Mouse (Mus musculus) gastrocnemius, adult 8-10 months (tissue): ENCODE measurements at regions not wholly inside any gene's neighbourhood (a gene's known extent, or its start where the extent isn't known, plus 50 kb on each side); places are given as distances from the start of the nearest gene placed in this dataset.

Experiments used
- DNase-seq, 2 experiments: peaks; one replicate each; pipeline ENCODE4 v3.0.0; 2022; ENCODE audit warnings: low spot score in 2 of 2

DNA sequence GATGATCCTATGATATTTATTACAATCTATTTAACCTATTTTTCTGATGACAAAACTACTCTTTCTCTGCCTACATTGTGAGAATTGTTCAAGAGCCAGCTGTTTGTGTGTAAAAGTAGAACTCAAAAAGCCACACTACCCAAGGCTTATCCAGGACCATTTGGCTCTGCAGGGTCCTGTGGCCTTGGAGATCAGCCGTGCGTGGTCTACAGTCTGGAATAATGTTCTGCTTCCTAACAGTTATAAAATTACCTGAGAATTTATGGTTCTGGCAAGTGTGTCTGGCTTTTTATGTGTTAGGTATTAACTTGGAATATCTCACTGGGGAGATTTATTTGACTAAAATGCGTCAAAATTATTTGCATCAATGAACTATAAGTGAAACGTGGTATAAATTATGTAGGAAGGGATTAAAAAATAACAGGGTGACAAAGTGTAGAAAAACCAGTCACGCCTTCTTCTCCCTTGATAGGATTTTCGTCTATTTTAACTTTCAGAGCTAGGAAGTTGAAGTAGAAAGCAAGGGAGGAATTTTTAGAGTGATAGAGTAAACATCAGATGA lies 1789.0 kb upstream of the Gm7489 start:
- no peak for DNase-seq

DNA sequence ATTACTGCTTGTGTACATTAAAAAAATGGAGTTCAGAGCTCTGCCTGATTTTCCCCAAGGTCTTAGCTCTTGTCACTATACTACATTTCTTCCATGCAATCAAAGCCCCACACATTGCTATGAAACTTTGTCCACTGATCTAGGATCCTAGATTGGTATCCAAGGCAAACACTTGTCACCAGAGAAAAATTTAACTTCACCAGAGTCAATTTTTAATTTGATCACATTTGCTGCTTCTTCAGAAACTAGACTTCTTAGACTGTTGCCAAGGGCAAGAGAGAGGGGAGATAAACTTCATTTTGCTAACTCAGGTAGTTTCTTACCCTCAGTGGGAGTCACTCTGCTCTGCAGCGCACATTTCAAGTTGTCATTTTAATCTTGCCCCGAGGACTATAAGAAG lies 1775.9 kb upstream of the Gm7489 start:
- no peak for DNase-seq

DNA sequence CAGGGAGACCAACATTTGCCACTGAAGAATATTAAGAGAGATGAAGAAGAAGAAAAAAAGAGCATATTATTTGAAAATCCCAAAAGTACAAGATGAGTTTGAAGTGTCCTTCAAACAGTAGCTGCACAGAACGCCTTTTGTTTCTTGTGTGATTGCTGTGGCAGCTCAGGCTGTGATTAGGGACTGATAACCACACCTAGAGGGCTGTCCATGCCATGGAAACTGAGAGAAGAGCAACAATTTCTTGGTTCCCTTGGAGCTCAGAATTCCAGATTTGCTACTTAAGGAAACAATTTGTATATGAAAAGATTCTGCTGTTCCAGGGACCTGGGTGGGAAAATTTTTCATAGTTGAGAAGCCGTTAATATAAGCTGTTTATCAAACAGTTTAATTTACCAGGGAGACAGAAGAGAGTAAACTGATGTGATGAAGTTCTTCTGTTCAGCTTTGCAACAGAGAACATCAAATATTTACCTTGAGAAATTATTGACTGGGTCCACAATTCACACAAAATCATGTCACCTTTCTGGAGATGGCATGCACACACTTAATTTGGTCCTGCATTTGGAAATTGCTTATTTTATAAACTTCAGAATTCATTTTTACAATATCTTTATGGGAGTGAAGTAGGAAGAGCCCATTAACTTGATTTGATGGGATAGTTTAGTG lies 1770.2 kb upstream of the Gm7489 start:
- no peak for DNase-seq

DNA sequence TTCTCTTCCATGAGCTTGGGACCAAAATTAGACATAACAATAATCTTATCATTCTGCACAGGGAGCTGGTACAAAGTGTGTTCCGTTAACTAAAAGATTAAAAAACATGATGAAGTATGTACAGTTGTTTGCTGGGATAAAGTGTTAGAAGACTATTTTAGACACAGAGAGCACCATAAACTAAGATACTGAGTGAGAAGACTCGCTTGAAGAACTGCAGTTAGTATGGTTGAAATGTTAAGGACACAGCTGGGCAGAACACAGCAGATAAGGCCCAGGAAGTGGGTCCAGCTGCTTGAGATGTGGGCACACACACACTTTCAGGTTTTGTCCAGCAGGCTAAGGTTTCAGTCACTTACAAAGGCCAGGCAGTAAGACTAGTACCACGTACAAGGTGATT lies 1748.0 kb upstream of the Gm7489 start:
- DNase-seq = no peak

DNA sequence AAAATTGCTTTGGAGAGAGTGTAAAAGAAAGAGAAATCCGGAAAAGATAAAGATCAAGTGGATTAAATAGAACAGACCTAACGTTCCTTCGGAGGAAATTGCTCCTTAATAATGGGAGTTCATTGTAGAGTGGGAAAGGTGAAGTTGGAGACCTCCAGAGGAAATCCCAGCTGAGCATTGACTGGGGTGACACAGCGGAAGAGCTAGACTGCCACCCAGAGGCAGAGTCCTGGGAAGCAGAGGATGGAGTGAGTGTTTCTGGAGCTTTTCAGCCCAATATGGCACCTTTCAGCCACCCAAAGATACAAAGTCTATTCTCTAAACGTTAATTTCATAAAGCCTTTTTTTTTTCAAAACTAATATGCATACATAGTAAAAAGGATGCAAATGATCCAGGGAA lies 1731.3 kb upstream of the Gm7489 start:
- no peak for DNase-seq

DNA sequence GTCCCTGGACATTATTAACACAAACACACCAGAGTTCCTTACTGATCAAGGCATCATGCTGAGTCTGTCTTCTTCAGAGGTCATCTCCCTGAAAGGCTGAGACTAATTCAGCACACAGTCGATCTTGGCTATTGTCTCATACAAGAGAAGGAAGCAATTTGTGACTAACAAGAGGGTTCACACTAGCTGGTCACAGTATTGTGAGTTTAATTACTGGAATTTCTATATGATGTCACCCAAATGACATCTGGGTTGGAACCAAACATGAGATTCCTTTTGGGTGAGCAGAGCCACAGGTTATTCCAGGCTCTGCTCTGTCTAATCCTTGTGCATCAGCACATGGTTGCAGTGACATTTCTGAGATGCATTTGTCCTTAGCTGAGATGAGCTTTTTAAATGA lies 1728.9 kb upstream of the Gm7489 start:
- DNase-seq = no peak

DNA sequence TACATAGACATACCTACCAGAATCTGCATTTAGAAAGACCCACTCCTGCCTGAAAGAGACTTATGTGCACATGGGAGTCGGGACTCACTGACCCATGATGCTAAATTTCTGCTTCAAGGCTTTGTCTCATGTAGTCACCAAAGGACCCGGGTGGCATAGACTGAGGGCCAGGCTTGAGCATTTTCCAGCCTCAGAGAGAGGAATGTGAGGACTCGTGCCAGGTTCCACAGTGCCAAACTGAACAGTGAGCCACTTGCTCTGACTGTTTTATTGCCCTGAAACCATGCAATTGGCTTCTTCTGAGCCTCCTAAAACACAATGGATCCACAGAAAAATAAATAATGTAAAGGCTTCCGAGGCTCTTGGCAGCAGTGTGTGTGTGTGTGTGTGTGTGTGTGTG lies 1727.9 kb upstream of the Gm7489 start:
- no peak for DNase-seq

DNA sequence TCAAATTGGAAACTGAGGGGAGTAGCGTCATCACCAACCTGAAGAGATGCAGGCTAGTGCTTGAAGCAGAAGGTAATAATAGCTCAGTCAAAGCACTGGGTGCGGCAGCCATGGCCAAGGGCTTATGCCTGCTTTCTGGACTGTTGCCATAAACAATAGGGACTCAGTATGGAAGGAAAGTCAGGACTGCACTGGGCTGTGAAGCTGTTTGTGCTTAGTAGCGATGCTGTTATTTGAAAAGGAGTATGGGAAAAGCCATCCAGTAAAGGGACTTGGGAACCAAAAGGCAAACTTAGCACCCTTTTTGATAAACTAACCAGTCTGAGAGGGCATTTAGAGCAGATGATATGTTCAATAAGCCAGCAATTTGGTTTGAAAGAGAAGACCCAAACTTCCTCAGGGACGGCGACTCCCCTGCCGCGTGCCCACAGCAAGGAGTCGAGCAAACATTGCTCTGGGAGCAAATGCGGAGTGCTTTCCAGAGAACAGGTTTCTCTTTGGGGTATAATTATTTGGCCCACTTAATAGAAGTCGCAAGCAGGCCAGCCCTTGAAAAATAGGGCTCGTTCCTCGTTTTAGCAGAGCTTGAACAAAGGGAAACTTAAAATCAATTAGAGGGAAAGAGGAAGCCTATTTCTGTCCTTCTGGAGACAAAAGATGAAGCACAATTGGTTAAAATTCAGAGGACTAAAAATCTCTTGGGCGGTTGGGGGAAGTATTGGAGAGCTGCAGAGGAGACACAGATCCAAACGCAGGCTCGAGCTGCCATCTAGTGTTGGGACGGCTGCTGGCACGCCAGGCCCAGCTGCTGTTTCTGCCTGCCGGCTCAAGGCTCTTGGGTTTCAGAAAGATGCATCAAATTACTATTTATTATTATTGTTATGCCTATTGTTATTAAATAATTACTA lies 1724.3 kb upstream of the Gm7489 start:
- peak; percentile 5 to 38 for DNase-seq

DNA sequence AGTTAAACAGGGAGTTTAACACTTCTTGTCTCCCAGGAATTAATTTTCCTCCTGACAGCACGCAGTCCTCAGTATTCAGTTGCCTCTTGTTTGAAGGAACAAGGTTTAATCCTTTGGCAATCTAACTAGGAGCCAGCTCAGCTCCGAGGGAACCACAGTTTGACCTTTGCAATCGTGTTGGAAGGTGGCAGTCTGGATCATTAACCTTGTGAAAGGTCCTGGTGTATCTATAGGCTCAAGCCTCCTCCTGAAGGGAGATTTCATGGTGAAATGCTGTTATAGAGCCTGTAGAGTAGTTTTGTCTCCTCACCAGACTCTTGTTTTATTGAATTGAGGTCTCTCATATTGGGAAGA lies 1723.6 kb upstream of the Gm7489 start:
- DNase-seq = no peak

DNA sequence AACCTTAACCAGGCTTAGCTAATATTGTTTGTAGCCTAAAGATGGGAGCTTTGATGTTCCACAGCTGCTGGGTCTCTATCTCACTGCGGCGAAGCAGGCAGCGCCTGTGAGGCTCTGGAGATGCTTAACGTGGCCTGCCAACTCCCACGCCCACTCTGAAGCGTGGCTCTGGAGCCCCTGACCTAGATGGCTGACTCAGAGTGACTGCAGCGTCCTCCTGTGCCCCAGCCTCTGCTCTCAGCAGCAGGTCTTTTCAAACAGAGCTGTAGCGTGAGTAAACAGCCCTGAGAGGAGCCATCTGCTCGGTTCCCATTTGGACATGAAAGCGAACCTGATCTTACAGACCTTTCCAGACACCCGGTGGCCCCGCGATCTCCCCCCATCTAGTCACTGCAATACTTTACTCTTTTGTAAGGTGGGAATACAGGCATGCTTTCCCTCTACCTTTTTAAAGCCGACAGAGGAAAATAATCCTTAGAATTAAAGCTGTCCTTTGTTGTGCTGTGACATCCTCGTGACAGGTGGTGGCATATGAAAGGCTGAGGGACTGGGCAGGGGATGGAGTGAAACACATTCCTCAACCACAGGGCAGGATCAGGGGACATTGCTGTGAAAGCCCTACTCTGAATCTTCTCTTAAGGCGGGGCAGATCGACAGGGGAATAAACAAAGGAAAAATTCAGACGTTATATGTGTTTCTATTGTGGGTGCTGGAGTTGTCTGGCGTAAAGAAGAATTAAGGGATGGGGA lies 1723.0 kb upstream of the Gm7489 start:
- no peak for DNase-seq

DNA sequence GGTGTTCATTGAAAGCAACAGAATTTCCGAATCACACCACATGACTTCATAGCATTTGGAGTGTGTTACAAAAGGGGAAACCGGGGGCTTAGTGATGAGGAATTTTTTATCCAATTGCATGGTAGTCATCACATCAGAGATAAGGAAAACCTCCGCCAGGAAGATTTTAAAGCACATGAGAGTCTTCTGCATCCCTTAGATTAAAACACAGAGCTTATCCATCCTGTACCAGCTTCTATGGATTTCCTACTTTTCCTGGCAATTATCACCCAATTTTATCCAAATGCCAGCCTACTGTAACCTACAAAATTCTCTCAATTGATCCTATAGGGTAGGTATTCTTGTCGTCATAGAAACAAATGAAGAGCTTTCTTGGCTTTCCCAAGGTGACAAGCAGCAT lies 1718.6 kb upstream of the Gm7489 start:
- no peak for DNase-seq

DNA sequence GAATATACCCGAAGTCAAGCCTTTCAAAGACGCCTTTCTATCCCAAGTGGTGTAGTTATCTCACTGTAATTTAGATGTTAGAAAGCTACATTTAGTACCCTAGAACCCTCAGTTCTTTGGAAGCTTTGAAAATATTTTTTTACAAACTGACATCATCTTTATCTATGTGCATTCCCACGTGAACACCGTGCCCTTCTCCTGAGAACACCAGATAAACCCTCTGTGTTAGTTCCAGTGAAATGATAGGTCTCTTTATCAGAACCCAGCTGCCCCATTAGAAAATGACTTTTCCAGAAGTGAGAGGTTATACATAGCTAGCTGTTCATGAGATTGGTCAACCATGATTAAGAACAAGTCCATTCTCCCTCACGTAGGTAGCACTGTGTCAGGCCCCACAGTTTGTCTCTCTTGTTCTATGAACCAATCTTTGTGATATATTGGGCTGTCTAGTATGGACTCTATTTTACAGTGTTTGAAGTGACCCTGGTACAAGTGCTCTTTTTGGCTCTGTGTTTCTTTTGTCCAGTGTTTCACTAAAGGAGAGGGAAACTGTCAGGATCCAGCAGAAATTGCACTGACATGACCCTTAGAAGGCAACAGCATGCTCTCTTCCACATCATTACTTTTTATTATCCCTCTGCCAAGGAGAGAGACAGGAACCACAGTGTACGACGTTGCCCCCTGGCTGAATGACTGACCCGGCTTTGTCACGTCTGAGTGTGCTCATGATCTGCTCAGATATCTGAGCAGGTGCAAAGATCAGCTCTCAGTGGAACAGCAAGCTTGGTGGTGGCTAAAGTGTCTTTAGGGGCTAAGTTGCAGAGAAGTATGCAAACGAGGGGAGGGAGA lies 1717.9 kb upstream of the Gm7489 start:
- no peak for DNase-seq

DNA sequence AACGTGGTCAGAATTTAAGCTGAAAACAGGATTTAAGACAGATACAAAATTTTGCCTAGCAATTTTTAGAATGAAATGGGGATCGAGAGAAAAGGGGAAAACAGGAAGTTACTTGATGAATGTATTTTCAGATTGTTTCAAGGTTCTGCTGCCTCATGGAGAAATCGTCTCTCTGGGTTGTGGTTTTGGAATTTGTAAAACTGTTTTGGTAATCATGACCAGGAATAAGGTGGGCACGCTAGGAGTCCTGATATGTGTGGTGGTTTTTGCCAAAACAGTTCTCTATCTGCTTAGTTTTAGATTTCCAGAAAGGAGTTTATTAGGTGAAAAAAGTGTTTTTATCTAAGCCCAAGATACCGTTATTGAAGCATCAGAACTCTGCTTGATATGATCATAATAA lies 1716.9 kb upstream of the Gm7489 start:
- no peak for DNase-seq

DNA sequence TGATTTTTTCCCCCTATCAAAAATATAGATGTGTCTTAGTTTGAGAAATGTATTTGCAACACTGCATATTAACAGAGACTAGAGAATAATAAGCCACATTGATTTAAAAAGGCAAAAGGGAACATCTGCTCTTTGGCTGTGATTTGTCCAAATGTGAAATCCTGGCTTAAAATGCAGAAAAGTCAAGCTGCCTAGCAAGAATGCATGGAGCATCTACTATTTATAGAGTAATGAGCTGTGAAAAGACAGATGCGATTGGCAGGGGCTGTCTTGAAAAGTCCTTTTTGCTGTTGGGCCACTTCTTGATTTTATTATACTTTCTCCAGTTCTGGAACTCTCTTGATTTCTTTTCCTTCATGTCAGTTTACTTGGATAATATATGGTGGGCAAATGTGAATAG lies 1707.8 kb upstream of the Gm7489 start:
- DNase-seq = no peak

DNA sequence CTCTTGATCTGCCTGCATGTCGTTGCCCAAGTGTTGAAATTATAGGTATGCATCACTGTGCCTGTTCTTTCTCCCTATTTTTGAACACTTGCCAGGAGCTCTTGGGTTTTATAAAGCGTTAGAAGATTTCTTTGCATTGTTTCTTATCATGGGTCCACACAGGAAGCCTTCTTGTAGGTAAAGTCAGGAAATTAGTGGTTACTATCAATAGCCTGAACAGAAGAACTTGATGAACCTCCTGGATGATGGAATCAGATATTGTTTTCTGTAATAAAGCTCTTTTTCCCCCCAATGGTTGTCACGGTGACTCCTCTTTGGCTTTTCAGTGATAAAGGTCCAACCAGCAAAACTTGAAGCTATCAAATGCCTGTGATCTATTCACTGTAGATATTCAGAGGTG lies 1706.0 kb upstream of the Gm7489 start:
- DNase-seq = no peak

DNA sequence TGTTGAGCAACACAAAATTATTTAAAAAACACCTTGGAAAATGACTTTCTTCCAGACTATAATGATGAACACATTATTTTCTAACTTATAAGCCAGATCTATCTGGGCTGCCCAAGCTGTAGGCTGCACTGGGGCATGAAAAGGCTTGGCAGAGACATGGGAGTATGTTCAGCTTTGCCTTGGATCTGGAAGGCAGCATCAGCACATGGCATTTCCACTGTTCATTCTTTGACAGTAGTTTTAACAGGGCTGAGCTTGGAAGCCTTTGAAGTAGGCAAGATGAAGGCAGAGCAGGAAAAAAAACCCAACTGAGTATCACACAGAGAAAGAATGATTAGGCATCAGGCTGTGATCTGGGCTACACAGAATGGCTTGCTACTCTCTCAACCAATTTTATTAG lies 1705.3 kb upstream of the Gm7489 start:
- no peak for DNase-seq

DNA sequence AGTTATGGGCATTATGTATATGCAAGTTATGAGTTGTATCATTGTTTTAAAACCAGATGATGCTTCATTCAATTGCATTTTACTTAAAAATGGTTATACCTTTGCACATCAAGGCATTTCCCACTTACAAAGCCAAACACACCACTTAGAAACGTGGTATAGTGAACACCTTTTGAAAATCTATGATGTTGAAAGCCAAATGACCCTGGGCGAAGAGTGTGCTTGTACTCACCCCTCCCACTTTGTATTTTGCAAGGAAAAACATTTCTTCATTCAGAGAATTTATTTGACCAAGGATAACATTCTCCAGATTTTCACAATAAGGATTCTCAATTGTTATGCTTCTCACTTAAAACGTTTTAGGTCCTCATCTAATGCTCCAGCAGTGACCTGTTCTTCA lies 1693.5 kb upstream of the Gm7489 start:
- no peak for DNase-seq

DNA sequence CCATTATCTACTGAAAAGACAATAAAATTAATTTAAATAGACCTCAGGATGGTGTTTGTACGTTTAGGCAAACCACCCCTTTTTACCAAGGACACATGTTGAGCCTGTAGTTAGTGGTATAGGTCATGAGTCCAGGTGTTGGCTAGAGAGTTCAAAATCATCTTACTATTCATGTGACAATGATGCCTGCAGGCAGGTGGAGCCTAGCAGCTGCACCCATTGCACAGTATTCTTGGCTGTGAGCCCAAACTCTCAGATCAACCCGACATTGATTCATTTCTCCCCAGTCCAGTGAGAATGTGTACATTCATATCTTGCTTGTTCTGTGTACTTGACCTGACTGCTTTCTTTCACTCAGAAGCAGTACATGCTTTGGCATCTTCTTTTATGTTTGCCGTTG lies 1677.4 kb upstream of the Gm7489 start:
- no peak for DNase-seq

DNA sequence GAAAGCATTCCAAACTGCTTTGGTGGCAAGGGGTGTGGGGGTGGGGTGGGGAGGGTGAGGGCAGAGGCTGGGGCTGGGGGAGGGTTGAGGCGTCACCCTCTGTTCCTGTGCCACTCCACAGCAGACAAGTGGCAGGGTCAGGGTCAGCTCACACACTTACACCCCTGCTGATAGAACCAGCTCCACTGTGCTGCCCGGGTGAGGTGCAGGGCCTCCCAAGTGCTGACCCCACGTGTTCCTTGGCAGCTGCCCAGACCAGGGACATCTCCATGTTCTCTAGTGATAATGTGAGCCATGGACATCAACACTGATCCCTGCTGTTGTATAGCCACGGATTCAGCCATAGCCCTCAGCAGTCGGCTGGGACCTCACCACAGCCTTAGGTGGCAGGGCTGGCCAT lies 1652.3 kb upstream of the Gm7489 start:
- DNase-seq = no peak

DNA sequence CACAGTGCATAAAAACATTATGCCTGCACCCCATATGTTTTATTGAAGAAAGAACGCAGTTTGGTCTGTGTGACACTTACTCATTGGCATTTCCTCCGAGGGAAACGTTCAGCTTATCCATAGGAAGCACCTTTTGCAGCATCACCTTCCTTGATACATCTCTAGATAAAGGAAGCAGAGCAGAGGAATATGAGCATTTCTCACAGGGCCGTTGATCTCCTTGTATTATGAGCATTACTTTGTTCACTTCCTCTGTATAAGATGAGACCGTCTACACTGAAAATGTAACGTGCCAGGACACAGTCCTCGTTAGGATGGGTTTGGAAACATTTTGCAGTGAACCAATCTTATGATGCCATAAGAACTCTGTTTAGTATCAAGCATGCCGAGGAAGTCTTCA lies 1648.5 kb upstream of the Gm7489 start:
- DNase-seq = no peak

DNA sequence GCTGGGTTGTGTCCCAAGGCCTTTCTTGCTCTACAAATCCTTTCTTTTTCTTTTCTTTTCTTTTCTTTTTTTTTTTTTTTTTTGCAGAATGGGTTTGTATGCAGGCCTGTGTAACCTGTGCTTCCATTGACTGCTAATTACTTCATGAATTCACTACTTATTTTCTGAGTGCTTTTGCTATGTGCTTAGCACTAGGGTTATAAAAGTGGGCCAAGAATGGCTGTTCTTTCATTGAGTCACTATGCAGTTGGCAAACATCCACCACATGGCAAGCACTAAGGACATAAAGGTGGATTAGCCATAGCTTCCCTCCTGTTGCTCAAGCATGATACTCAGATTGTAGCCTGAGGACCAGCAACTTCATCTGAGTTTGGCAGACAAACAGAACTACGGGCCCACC lies 1641.8 kb upstream of the Gm7489 start:
- DNase-seq = no peak
